Mouse (Mus musculus): ENCODE data around the gene Pias4.

DNA sequence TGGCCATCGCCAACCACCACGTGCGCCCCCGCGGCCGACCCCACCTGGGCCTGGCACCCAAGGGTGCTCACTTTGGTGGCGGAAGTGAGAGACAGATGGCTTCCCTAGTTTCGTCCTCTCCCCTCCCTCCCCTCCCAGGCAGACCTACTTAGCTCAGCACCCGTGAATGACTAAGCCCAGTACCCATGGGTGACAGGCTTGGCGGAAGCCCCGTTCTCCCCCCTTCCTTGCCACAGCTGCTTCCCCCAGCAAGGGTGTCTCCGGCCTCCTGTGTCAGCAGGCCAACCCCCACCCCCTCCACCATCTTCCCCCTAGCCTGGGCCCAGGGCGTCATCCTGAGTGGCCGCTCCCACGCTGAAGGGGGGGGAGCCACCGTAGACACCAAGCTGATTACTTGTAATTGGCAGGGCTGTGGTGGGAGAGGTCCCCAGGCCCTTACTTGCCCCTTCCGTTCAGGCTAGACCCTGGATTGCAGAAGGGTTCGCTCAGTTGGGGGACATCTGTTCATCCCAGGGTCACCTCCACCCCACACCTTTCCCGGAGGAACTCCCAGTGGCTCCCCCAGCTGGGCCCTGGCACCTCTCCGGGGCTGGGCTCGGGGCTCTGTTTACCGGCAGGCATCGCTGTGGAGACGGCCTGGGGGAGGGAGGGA, 29.5 kb downstream of the Pias4 start:
- TF ChIP-seq EP300 (IDR thresholded peaks at IDR 0.05) (peak; percentile 13; the same call in 1 of the 2 replicates), CTCF (IDR thresholded peaks at IDR 0.05) (peak; percentile 27)

Data from lung, postnatal 0 days (tissue).